Mouse (Mus musculus): ENCODE measurements around the gene Calcrl.

Calcrl gene

DNA sequence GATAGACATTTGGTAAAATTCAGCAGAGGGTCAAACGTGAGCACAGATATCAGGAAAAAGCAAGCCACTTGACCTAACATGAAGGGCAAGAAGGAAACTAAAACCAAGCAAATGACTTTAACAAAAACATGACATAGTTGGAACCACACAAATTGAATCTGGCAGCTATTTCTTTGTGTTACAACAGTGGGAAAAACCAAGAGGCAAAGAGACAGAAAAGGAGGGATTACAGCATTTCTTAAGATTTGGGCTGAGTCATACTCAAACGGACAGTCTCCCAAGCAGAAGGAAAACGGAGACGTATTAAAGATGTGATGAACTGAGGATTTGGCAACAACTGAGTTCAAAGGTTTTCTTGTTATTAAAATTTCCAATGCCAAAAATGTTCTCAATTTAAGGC lies 88.9 kb downstream of the Calcrl start:
- DNase-seq (ENCODE audit: low read depth, low spot score) = no peak

- no peak for DNase-seq (ENCODE audit: low read depth, low spot score)
Measured at GRCm38 (mm10) chr2:84316185-84316805, 108.9 kb downstream of the Calcrl start.

- no peak for DNase-seq (ENCODE audit: low read depth, low spot score)
Measured at GRCm38 (mm10) chr2:84296517-84296916, 128.7 kb downstream of the Calcrl start.

GRCm38 (mm10) chr2:84295068-84295467 lies 130.1 kb downstream of the Calcrl start:
- DNase-seq (ENCODE audit: low read depth, low spot score) = no peak

- DNase-seq (ENCODE audit: low read depth, low spot score) = no peak
Measured at GRCm38 (mm10) chr2:84294611-84295010, 130.6 kb downstream of the Calcrl start.

- no peak for DNase-seq (ENCODE audit: low read depth, low spot score)
Measured at GRCm38 (mm10) chr2:84292351-84293000, 132.7 kb downstream of the Calcrl start.

- no peak for DNase-seq (ENCODE audit: low read depth, low spot score)
Measured at GRCm38 (mm10) chr2:84288940-84289557, 136.2 kb downstream of the Calcrl start.

Measured in forelimb bud, embryonic 11.5 days (tissue).